Mouse (Mus musculus): ENCODE data around the gene Mafk.
"Not testable (repeated sequence)": the region's sequence is repeated elsewhere in the genome, so short reads cannot be mapped to it uniquely, and the experiment has no call there.

Gene Mafk

GRCm38 (mm10) chr5:139791227-139792158 lies at the start of gene Mafk:
TSS of gene Mafk (plus strand) at chr5:139791513.
- peak; percentile 97 to 99 for DNase-seq (ENCODE audit: low spot score in 2 of 2)

DNA sequence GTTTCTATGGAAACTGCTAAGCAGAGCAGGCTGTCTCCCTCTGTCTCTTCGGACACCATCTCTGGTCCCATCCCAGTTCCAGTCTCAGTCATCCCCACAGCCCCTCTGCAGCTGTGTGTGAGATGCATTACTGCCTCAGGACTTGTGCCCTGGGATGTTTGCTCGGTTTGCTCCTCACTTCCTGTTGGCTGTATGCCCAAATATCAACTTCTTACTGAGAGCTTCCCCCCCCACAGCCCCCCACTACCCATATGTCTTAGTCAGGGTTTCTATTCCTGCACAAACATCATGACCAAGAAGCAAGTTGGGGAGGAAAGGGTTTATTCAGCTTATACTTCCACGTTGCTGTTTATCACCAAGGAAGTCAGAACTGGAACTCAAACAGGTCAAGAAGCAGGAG lies 48.7 kb upstream of the Mafk start:
- not testable (repeated sequence) for DNase-seq (ENCODE audit: low spot score in 2 of 2)

GRCm38 (mm10) chr5:139745771-139746170 lies 45.5 kb upstream of the Mafk start:
- DNase-seq (ENCODE audit: low spot score in 2 of 2): peak in 1 of 2 experiments; percentile 49

DNA sequence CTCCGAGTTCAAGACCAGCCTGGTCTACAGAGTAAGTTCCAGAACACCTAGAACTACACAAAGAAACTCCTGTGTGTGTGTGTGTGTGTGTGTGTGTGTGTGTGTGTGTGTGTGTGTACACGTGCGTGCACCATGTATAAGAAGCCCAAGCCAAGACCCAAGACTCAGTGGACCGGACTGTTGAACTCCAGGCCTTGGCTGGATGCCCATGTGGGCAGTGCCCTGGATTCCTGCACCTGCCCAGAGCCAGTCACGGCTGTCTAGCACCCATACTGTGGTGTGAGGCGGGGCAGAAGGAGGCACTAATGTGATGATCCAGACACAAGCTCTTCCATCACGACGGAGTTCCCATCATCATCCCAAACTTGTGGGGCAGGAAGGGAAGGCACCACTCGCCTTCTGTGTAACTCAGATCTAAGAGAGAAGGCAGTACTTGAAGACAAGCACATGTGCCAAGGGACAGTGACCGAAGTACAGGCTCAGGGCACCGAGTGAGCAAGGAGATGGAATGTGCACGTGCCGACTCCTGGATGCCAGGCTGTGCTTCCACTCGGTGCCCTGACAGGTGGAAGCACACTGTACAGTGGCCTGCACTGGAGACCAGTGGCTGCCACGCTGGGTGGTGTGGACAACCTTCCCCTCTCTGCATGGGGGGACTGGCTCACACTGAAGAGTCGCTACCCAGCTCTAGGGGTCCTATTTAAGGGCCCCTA lies 41.7 kb upstream of the Mafk start:
- no peak for DNase-seq (ENCODE audit: low spot score in 2 of 2)

DNA sequence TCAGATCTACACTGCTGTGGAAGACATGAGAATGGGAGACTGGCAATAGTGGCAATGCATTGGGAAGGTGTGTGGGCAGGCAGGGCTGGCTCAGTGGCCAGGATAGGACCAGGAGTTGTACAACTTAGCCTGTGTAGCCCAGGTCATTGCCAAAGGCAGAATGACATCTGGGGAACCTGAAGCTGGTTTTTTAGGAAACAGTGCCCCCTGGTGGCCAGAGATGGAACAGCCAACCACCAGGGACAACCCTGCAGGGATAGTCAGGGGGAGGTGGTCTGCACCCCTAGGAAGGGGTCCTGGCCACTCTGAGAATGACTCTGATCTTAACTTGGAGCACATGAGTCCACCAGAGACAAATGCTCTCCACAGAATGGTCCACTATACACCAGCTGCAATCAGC lies 40.8 kb upstream of the Mafk start:
- DNase-seq (ENCODE audit: low spot score in 2 of 2): no peak

- DNase-seq (ENCODE audit: low spot score in 2 of 2): no peak
These were observed 36.6 kb upstream of the Mafk start for GRCm38 (mm10) chr5:139754753-139755152.

- DNase-seq (ENCODE audit: low spot score in 2 of 2): no peak
These were observed 35.2 kb upstream of the Mafk start for GRCm38 (mm10) chr5:139756135-139756534.

DNA sequence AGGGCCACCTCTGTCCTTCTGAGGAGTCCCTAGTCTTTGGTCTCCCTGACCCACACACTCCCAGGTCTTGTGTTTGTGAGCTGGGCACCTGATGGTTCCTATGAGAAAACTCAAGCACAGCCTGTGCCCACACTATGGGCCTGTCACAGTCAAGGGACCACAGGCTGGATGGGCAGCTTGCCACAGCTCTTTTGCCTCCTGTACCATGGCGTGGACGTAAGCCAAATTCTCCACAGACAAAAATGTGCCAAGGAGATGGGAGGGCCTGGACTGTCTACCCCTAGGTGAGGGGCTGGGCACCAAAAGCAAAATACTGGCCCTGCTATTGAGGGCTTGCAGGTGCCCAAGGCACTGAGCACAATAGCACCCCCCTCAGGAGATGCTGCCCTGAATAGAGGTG lies 34.7 kb upstream of the Mafk start:
- no peak for DNase-seq (ENCODE audit: low spot score in 2 of 2)

- DNase-seq (ENCODE audit: low spot score in 2 of 2): no peak
These were observed 33.2 kb upstream of the Mafk start for GRCm38 (mm10) chr5:139758096-139758495.

DNA sequence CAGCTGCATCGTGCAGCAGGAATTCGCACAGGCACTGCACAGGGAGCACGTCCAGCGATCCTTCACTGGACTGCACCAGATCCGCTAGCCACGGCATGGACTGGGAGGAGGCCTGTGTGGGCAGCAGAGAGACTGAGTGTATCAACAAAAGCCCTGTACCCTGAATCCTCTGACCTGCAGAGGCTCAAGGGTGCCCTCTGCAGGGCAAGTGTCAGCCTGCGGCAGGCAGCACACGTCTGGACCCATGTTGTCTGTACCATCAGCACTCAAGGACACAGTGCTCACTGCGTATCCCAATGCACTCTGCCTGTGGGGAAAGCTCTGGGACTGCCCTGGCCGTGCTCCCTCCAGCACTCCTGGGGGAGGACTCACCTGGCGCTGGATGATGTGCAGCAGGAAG lies 27.0 kb upstream of the Mafk start:
- no peak for DNase-seq (ENCODE audit: low spot score in 2 of 2)

GRCm38 (mm10) chr5:139768216-139768615 lies 23.1 kb upstream of the Mafk start:
- DNase-seq (ENCODE audit: low spot score in 2 of 2): no peak

GRCm38 (mm10) chr5:139775216-139775926 lies 15.9 kb upstream of the Mafk start, which contains the start of gene Ints1:
TSS of gene Ints1 (minus strand) at chr5:139775674.
- DNase-seq (ENCODE audit: low spot score in 2 of 2): peak; percentile 88 to 96

- DNase-seq (ENCODE audit: low spot score in 2 of 2): no peak
These were observed 14.3 kb upstream of the Mafk start for GRCm38 (mm10) chr5:139776966-139777365.

- no peak for DNase-seq (ENCODE audit: low spot score in 2 of 2)
These were observed 9.9 kb upstream of the Mafk start for GRCm38 (mm10) chr5:139781406-139781805.

- no peak for DNase-seq (ENCODE audit: low spot score in 2 of 2)
These were observed 1.8 kb upstream of the Mafk start for GRCm38 (mm10) chr5:139789466-139789865.

DNA sequence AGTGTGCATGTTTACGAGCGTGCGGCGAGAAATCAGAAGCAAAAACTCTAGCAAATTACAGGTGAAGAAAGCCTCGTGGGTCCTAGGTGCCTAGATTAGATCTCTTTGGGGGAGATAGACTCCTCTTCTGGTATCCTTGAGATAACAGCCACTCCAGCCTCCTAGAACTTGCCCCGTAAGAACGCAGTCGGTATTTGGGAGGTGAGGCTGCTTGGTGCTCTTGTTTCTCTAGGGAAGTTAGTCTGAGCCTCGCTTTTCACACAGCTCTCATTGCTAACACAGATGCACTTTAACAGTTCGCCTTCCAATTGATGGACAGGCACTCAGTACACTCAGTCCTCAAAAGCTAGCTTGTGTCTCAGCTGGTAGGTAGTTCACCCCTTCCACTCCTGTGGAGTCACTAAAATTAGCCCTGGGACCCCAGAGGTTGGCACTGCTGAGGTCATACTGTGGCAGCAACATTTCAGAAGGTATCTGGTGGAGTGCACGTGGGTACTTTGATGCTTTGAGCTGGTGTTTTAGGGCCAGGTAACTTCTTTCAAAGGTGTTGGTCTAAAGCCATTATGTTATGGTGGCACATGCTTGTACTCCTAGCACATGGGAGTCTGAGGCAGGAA lies 954 bp downstream of the Mafk start:
- peak in 1 of 2 experiments; percentile 16 for DNase-seq (ENCODE audit: low spot score in 2 of 2)

- no peak for DNase-seq (ENCODE audit: low spot score in 2 of 2)
These were observed 1.6 kb downstream of the Mafk start for GRCm38 (mm10) chr5:139792966-139793337.

- DNase-seq (ENCODE audit: low spot score in 2 of 2): peak in 1 of 2 experiments; percentile 28
These were observed 2.2 kb downstream of the Mafk start for GRCm38 (mm10) chr5:139793338-139794089.

GRCm38 (mm10) chr5:139794137-139794536 lies 2.8 kb downstream of the Mafk start:
- DNase-seq (ENCODE audit: low spot score in 2 of 2): no peak

- DNase-seq (ENCODE audit: low spot score in 2 of 2): peak in 1 of 2 experiments; percentile 26
These were observed 3.6 kb downstream of the Mafk start for GRCm38 (mm10) chr5:139794938-139795337.

Measured in urinary bladder, postnatal 4 days (tissue).